Mouse (Mus musculus) ES-E14 (cell line): ENCODE measurements around the gene Swap70. TPM values are rescaled to one million over a fixed set of nuclear protein-coding genes. Genes with fewer than 3 reads are reported as not detected.
A peak's percentile ranks its signal among the peaks of the same experiment; 100 is the strongest.
"Not testable (repeated sequence)": the region's sequence is repeated elsewhere in the genome, so short reads cannot be mapped to it uniquely, and the experiment has no call there.

ENCODE experiments used
- DNase-seq: peaks from one replicate; pipeline ENCODE4 v3.0.0-alpha.2; 2013; ENCODE audit warnings: low read depth, low spot score
- H3K27ac ChIP-seq: 2 replicates; pipeline ENCODE4 v1.5.1; 2012; ENCODE audit warnings: low read depth, mild to moderate bottlenecking, low read length, moderate library complexity, mixed read lengths; ENCODE audit not compliant: poor library complexity, insufficient read depth, severe bottlenecking
- H3K36me3 ChIP-seq: 2 replicates; pipeline ENCODE4 v1.6.1; 2012; ENCODE audit warnings: mild to moderate bottlenecking, low read length, moderate library complexity, mixed read lengths; ENCODE audit not compliant: control insufficient read depth, poor library complexity, insufficient read depth, severe bottlenecking
- H3K4me1 ChIP-seq, 2 experiments: fragments of 150-350 bp in 1 of 2; sonication (generic) in 1 of 2; 2 replicates each; pipeline ENCODE4 v1.6.1; 2012; ENCODE audit warnings: low read length in 2 of 2, mild to moderate bottlenecking in 1 of 2, mixed read lengths in 1 of 2; ENCODE audit not compliant: control insufficient read depth in 2 of 2, insufficient read depth in 2 of 2, poor library complexity in 1 of 2
- H3K4me3 ChIP-seq, 2 experiments: fragments of 150-350 bp in 1 of 2; sonication (generic) in 1 of 2; 2 replicates each; pipeline ENCODE4 v1.5.1; 2012; ENCODE audit warnings: low read length in 2 of 2, low read depth in 1 of 2, mild to moderate bottlenecking in 1 of 2, mixed read lengths in 1 of 2; ENCODE audit not compliant: insufficient read depth in 1 of 2, poor library complexity in 1 of 2, severe bottlenecking in 1 of 2
- H3K9ac ChIP-seq: 2 replicates; pipeline ENCODE4 v1.6.1; 2012; ENCODE audit warnings: low read depth, mild to moderate bottlenecking, low read length, mixed read lengths; ENCODE audit not compliant: poor library complexity, insufficient read depth, severe bottlenecking
- H3K9me3 ChIP-seq: fragments of 150-350 bp; sonication (generic); 2 replicates; pipeline ENCODE4 v1.6.1; 2012; ENCODE audit warnings: low read depth, mild to moderate bottlenecking, low read length; ENCODE audit not compliant: control insufficient read depth, insufficient read depth
- CHD2 ChIP-seq: IDR thresholded peaks from 2 replicates; pipeline ENCODE4 v1.6.1; 2014; ENCODE audit warnings: mild to moderate bottlenecking, low read depth, low read length, inconsistent platforms
- HCFC1 ChIP-seq: IDR thresholded peaks from 2 replicates; pipeline ENCODE4 v1.6.1; 2012; ENCODE audit warnings: low read length, inconsistent platforms, borderline replicate concordance; ENCODE audit not compliant: insufficient read depth
- MAFK ChIP-seq: IDR thresholded peaks from 2 replicates; pipeline ENCODE4 v1.6.1; 2014; ENCODE audit warnings: mild to moderate bottlenecking, low read depth, low read length, inconsistent platforms; ENCODE audit not compliant: insufficient read depth
- ZC3H11A ChIP-seq: IDR thresholded peaks from 2 replicates; pipeline ENCODE4 v1.6.1; 2012; ENCODE audit warnings: low read depth, mild to moderate bottlenecking, inconsistent platforms, low read length, borderline replicate concordance
- ZNF384 ChIP-seq: IDR thresholded peaks from 2 replicates; pipeline ENCODE4 v1.6.1; 2012; ENCODE audit warnings: low read depth, low read length, inconsistent platforms
- in situ Hi-C, 2 experiments: fragments of 600-800 bp; cut with MboI; formaldehyde crosslinking; loops; one replicate each; pipeline ENCODE4 v1.15.1; 2025; ENCODE audit warnings: low sequenced_read_pairs in 2 of 2, inconsistent platforms in 1 of 2; ENCODE audit not compliant: unreplicated experiment in 2 of 2
- total RNA-seq: library from RNA; depleted of rRNA; stranded (reverse); fragments of 300-350 nt; gene quantifications from 2 replicates; pipeline ENCODE4 v1.2.3, GENCODE M21; 2012

Swap70 gene
- total RNA-seq, 1 experiment: 28.7 TPM

GRCm38 (mm10) chr7:110226484-110226883 is 5.0 kb downstream of the Swap70 start:
- H3K4me1 ChIP-seq: peaks cover 0 to 3% of the 10 kb centered on the region in 2 experiments; a peak in 1 of 4 replicates
- H3K36me3 ChIP-seq: peaks cover 5% of the 10 kb centered on the region; the same call in 1 of the 2 replicates
- in situ Hi-C loops: no loop called here
- H3K4me3 ChIP-seq: no peak overlapping the region
- no peak for DNase-seq
- no peak overlapping the region for H3K27ac ChIP-seq
- TF ChIP-seq MAFK (no peak), CHD2 (no peak), ZC3H11A (no peak), ZNF384 (no peak), HCFC1 (no peak)
- H3K9ac ChIP-seq: no peak overlapping the region
- H3K9me3 ChIP-seq: no peaks in the 10 kb centered on the region

GRCm38 (mm10) chr7:110229967-110230366 is 8.5 kb downstream of the Swap70 start:
- Histone ChIP-seq H3K27ac (0 out of 2 replicates have a peak overlapping the region, but pooled peaks have one; percentile 10), H3K4me1 (no peaks in the 10 kb centered on the region)
- in situ Hi-C loops: no loop called here

DNA sequence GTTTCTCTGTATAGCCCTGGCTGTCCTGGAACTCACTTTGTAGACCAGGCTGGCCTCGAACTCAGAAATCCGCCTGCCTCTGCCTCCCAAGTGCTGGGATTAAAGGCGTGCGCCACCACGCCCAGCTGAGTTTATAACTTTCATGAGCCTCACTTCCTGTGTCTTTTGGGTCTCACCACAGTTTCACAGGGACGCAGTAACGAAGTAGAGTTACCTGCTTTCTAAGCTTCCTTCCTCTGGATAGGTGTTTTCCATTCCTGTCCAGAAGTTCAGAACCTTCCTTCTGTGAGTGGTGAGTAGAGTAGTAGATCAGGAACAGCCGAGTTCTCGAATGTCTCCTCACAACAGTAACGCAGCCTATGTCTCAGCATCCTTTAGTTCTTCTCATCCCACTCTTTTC is 9.6 kb downstream of the Swap70 start:
- H3K4me3 ChIP-seq, H3K9ac ChIP-seq, H3K4me1 ChIP-seq, DNase-seq, H3K36me3 ChIP-seq, H3K9me3 ChIP-seq, in situ Hi-C loops, H3K27ac ChIP-seq: not testable (repeated sequence)

More at GRCm38 (mm10) chr7:110229967-110230366, 8.5 kb downstream of the Swap70 start:
- Histone ChIP-seq H3K9ac (no peak overlapping the region), H3K4me3 (no peak overlapping the region), H3K36me3 (peaks cover 5% of the 10 kb centered on the region; the same call in 1 of the 2 replicates), H3K9me3 (no peaks in the 10 kb centered on the region)
- no peak for DNase-seq
- TF ChIP-seq ZNF384 (no peak), HCFC1 (no peak), MAFK (no peak), ZC3H11A (no peak), CHD2 (no peak)

DNA sequence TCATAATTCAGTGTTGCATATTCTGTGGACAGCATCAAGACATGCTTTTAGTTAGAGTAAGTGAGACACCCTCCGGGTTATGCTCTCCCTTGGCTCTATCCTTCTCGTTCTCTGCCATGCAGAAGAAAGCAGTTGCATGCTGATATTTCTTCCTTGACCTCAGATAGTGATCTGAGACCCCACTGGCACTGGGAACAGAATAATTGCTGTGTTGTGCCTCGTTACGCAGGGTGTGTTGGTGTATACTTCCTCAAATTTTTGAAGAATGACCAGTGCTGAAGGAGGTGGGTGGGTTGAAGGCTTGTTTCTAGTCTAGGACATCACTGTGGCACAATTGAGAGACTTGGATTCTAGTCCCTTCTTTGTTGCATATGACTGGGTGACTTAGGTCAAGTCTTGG is 14.6 kb downstream of the Swap70 start:
- in situ Hi-C loops: no loop called here
- no peak overlapping the region for H3K27ac ChIP-seq
- H3K9me3 ChIP-seq: no peaks in the 10 kb centered on the region
- peaks cover 6 to 7% of the 10 kb centered on the region in 2 experiments; a peak in 2 of 4 replicates for H3K4me1 ChIP-seq
- TF ChIP-seq HCFC1 (no peak), ZC3H11A (no peak), MAFK (no peak), ZNF384 (no peak), CHD2 (no peak)
- DNase-seq: no peak
- H3K36me3 ChIP-seq: no peaks in the 10 kb centered on the region; the same call in 1 of the 2 replicates
- H3K4me3 ChIP-seq: no peak overlapping the region
- no peak overlapping the region for H3K9ac ChIP-seq

DNA sequence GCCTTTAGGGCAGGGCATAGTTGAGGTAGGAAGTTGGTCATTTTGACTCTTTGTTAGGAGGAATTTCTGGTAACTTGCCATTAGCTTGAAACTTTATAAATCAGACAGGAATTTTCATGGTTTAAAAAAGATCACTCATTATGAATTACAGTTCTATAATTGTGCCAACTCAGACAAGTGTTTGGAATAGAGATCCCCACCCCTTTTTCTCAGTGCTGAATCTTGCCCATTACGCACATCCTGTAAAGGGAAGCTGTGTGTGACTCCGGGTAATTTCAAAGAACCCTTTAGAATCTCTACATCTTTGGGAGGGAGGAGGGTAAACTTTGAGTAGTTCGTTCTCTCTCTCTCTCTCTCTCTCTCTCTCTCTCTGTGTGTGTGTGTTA is 15.9 kb downstream of the Swap70 start:
- peak overlapping the region; percentile 55; the same call in 1 of the 2 replicates for H3K27ac ChIP-seq

More for the DNA sequence above, 15.9 kb downstream of the Swap70 start:
- DNase-seq: no peak
- H3K4me3 ChIP-seq: no peak overlapping the region
- no peaks in the 10 kb centered on the region; the same call in 1 of the 2 replicates for H3K36me3 ChIP-seq
- H3K9me3 ChIP-seq: no peaks in the 10 kb centered on the region
- TF ChIP-seq HCFC1 (no peak), MAFK (no peak), CHD2 (no peak), ZC3H11A (no peak), ZNF384 (no peak)
- H3K4me1 ChIP-seq: peaks cover 6 to 7% of the 10 kb centered on the region in 2 experiments; a peak in 2 of 4 replicates
- no peak overlapping the region; the same call in 1 of the 2 replicates for H3K9ac ChIP-seq
- in situ Hi-C loops: no loop called here
